Mouse (Mus musculus): ENCODE data around the gene Prelp. TPM values are rescaled to one million over a fixed set of nuclear protein-coding genes. Genes with fewer than 3 reads are reported as not detected.
A peak's percentile ranks its signal among the peaks of the same experiment; 100 is the strongest.

The Prelp gene
- polyA plus RNA-seq, 1 experiment from 2014 or later: 2.0 TPM

DNA sequence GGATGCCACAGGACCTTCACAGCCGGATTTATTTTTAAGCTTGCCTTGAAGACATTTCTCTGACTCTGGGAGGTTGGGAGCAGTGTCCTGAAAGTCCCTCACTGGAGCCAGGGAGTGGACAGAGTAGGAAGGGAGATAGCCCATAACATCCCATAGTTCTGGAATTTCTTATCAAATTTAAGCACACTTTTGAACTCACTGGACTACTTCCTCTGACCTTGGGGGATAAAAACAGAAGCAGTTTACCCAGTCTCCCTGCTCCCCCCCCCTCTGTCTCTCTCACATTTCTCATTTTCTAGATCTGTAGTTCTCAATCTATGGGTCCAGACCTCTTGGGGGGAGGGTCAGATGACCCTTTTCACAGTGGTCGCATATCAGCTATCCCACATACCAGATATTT is 32.8 kb upstream of the Prelp start:
- no peak for ATAC-seq (ENCODE audit: insufficient number of reproducible peaks, insufficient read depth, low FRiP score, low TSS enrichment, low read depth)
- Histone ChIP-seq H3K27ac (no peak overlapping the region), H3K4me1 (replicated peaks) (no peaks in the 10 kb centered on the region; the same call in 1 of the 2 replicates), H3K4me3 (replicated peaks) (no peak overlapping the region), H3K27me3 (peaks cover 18% of the 10 kb centered on the region), H3K9ac (replicated peaks) (no peak overlapping the region), H3K36me3 (no peaks in the 10 kb centered on the region), H3K4me2 (no peak overlapping the region), H3K9me3 (no peaks in the 10 kb centered on the region)
- WGBS: 57% methylated on average over 2 of the region's 2 CpGs

DNA sequence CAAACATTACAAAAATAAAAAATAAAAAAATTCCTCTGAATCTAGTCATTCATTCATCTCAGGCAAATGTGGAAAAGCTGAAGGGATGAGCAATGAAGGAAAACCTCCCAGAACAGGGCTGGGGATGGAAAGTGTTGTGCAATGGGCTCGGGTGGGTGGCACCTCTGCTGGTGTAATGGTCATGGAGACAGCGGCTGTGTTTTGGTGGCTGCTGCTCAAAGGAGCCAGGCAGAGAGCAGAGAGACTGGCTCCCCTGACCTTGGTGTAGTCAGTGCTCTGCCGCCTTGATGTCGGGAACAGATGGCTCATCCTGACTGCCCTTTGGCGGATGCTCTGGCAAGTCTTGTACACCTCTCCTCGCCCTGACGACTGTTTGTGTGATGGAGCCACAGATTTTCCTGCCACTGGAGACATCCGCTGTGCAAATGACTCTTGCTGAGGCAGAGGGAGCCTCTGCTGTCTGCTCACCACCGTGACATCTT is 32.1 kb upstream of the Prelp start:
- no peaks in the 10 kb centered on the region for H3K9me3 ChIP-seq
- no peak for ATAC-seq (ENCODE audit: insufficient number of reproducible peaks, insufficient read depth, low FRiP score, low TSS enrichment, low read depth)
- H3K4me1 ChIP-seq (replicated peaks): no peaks in the 10 kb centered on the region; the same call in 1 of the 2 replicates
- 39% methylated on average over 9 of the region's 9 CpGs for WGBS
- H3K4me2 ChIP-seq: no peak overlapping the region
- no peak overlapping the region for H3K4me3 ChIP-seq (replicated peaks)
- H3K27ac ChIP-seq: no peak overlapping the region
- H3K9ac ChIP-seq (replicated peaks): no peak overlapping the region
- peaks cover 18% of the 10 kb centered on the region for H3K27me3 ChIP-seq
- no peaks in the 10 kb centered on the region for H3K36me3 ChIP-seq

DNA sequence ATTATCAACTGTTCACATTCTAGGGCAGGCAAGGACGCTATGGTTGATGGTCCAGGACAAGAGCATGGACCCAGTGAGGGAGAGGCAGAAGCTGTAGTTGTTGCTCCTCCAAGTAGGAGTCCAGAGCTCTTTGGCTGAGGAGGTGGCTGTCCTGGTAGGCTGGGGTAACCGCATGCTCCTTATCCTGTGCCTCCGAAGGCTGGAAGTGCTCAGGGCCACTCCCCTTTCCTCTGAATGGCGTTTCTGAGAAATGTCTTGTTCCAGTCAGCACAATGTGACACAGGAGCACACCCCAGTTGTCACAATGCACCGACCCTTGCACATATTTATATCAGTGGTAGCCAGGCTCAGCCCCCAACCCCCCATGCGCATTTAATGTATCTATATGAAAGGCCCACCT is 30.4 kb upstream of the Prelp start:
- ATAC-seq (ENCODE audit: insufficient number of reproducible peaks, insufficient read depth, low FRiP score, low TSS enrichment, low read depth): no peak
- WGBS: 64% methylated on average over 6 of the region's 6 CpGs

DNA sequence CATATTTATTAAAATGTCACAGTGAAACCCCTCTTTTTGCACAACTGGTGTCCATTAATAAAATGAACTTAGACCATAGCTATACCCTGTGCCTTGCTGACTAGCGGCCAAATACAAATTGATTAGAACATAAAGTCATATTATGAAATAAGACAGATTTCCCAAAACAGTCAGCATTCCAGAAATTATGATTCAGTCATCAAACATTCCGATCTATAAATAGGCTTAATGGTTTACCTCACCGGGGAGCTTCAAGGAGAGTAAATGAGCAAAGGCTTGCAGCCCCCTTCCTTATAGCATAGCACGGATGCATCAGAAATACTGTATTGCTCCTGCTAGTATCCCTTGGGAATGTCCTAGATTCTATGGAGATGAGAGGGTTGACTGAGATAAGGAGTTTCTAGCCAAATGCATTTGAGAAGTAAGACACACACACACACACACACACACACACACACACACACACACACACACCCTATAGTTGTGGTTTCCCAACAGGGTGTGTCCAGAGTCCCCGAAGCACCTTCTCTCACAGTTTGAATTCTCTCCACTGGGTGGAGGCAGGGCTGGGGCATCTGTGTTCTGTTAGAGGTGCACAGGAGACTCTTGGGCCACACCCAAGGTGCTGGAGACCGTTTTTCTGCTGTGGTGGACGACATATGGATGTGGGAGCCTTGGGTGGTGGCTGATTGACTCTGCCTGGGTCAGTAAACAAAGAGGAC is 29.0 kb upstream of the Prelp start:
- ATAC-seq (ENCODE audit: insufficient number of reproducible peaks, insufficient read depth, low FRiP score, low TSS enrichment, low read depth): no peak

More for the DNA sequence above, 30.4 kb upstream of the Prelp start:
- H3K4me1 ChIP-seq (replicated peaks): no peaks in the 10 kb centered on the region; the same call in 1 of the 2 replicates
- H3K36me3 ChIP-seq: no peaks in the 10 kb centered on the region
- H3K27me3 ChIP-seq: peaks cover 18% of the 10 kb centered on the region
- no peak overlapping the region for H3K4me2 ChIP-seq
- H3K27ac ChIP-seq: no peak overlapping the region
- no peak overlapping the region for H3K4me3 ChIP-seq (replicated peaks)
- H3K9ac ChIP-seq (replicated peaks): no peak overlapping the region
- H3K9me3 ChIP-seq: no peaks in the 10 kb centered on the region

DNA sequence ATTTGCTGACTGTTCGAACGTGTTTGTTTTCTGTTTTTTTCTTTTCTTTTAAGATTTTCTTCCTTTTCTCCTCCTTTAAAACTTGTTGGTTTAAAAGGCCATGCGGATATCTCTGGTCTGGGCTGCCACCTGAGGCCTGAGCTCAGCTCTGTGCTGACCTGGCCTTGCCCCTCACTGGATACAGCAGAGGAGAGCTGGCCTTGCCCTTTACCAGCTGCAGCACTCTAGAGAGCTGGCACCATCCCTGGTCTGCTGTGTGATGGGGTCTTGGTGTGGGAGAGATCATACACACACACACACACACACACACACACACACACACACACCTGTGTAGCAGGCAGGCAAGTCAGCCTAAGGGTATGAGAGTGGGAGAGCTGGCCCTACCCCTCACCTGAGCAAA is 23.9 kb upstream of the Prelp start:
- H3K36me3 ChIP-seq: no peaks in the 10 kb centered on the region
- peaks cover 17% of the 10 kb centered on the region for H3K4me1 ChIP-seq (replicated peaks)
- no peak overlapping the region for H3K9ac ChIP-seq (replicated peaks)
- no peak overlapping the region for H3K4me3 ChIP-seq (replicated peaks)
- H3K27ac ChIP-seq: no peak overlapping the region
- peaks cover 6% of the 10 kb centered on the region; the same call in 1 of the 2 replicates for H3K27me3 ChIP-seq
- H3K4me2 ChIP-seq: no peak overlapping the region
- ATAC-seq (ENCODE audit: insufficient number of reproducible peaks, insufficient read depth, low FRiP score, low TSS enrichment, low read depth): no peak
- peaks cover 18% of the 10 kb centered on the region for H3K9me3 ChIP-seq
- WGBS: 86% methylated on average over 3 of the region's 3 CpGs

More for the DNA sequence above, 29.0 kb upstream of the Prelp start:
- no peaks in the 10 kb centered on the region for H3K9me3 ChIP-seq
- 64% methylated on average over 7 of the region's 7 CpGs for WGBS
- H3K4me3 ChIP-seq (replicated peaks): no peak overlapping the region
- no peak overlapping the region for H3K4me2 ChIP-seq
- H3K27me3 ChIP-seq: peaks cover 18% of the 10 kb centered on the region
- H3K36me3 ChIP-seq: no peaks in the 10 kb centered on the region
- no peak overlapping the region for H3K27ac ChIP-seq
- no peak overlapping the region for H3K9ac ChIP-seq (replicated peaks)
- no peaks in the 10 kb centered on the region; the same call in 1 of the 2 replicates for H3K4me1 ChIP-seq (replicated peaks)

DNA sequence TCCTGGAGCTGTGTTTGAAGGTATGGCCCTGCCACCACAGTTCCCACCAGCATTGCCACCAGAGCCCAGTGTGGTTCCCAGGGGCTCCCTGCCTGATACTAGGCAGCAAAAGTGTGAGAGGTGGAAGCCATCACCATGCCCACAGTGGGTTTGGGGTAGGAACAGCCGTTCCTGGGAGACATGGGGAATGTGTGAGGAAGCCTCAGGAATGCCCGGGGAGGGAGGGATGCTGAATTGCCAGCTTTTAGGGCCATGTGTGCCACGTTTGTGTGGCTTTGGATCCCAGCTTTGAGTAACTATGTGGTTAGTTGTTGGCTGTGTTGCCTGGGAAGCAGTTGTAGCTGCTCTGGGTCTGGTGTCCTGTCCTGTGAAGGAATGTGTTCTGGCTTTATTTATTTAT is 20.7 kb upstream of the Prelp start:
- peak overlapping the region; percentile 71 for H3K27ac ChIP-seq
- 62% methylated on average over 3 of the region's 3 CpGs for WGBS

DNA sequence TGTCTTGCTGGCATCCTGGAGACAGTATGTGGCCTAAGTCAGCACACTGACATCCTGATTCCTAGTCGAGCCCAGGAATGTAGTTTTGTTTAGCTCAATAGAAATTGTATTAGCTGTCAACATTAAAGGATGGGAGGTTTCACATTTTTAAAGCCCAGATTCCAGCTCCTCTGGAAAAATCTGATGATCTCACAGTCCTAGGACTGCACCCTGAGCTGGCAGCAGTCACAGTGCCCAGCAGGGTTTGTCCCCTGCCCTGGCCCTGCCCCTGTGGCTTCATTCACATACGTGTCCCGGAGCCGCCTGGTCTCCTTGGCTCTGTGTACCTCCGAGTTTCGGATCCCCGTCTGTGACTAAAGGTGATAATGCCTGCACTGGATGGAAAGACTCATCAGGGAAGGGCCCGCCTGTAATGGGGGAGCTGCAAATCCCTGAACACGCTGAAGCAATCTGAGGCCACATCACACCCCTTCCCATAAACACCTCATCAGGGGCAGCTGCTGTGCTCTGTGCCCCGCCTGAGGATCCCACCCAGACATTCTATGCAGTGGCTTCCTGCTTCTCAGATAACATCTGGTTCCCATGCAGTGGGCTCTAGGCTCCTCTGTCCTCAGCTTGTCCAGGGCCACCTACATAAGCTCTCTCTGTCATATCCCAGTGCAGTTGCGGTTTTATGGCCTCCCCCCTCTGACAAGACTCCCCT is 20.1 kb upstream of the Prelp start:
- Histone ChIP-seq H3K4me2 (peak overlapping the region; percentile 6; the same call in 1 of the 2 replicates), H3K9me3 (peaks cover 18% of the 10 kb centered on the region), H3K9ac (replicated peaks) (no peak overlapping the region), H3K27me3 (peaks cover 9% of the 10 kb centered on the region; the same call in 1 of the 2 replicates), H3K36me3 (no peaks in the 10 kb centered on the region), H3K4me1 (replicated peaks) (peaks cover 17% of the 10 kb centered on the region), H3K4me3 (replicated peaks) (no peak overlapping the region), H3K27ac (peak overlapping the region; percentile 71)
- ATAC-seq (ENCODE audit: insufficient number of reproducible peaks, insufficient read depth, low FRiP score, low TSS enrichment, low read depth): peak; percentile 90
- WGBS: 15% methylated on average over 11 of the region's 11 CpGs

More for the DNA sequence above, 20.7 kb upstream of the Prelp start:
- Histone ChIP-seq H3K36me3 (no peaks in the 10 kb centered on the region), H3K27me3 (peaks cover 9% of the 10 kb centered on the region; the same call in 1 of the 2 replicates), H3K4me3 (replicated peaks) (no peak overlapping the region), H3K4me2 (peak overlapping the region; percentile 6; the same call in 1 of the 2 replicates), H3K9ac (replicated peaks) (no peak overlapping the region), H3K4me1 (replicated peaks) (peaks cover 17% of the 10 kb centered on the region), H3K9me3 (peaks cover 18% of the 10 kb centered on the region)
- ATAC-seq (ENCODE audit: insufficient number of reproducible peaks, insufficient read depth, low FRiP score, low TSS enrichment, low read depth): 0 out of 2 replicates have a peak, but pooled peaks have one; percentile 11

DNA sequence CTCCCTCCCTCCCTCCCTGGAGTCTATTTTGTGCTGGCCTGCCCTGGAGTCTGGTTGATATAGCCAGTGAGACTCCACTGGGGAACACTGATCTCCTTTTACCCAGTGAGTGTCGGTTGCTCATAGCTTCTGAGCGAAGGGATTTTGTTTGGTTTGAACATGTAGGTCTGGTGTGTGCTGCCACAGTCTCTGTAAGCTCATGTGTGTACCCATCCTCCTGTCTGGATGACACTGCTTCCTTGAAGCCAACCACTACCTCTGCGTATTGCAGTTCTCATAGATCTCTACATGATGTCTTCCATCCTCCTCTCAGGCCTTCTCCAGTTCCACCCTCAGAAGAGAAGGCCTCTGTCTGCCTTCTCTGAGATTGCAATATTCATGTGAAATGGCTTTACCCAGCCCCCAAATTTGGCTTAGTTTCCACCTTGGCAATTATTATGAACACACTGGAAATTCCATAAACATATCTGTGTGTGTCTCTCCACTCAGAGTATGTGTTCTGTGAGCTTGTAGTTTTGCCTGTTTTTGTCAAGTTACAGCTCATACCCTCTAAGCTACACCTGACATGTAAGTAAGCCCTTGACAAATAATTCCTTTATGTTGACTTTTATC is 19.4 kb upstream of the Prelp start:
- no peak overlapping the region for H3K27ac ChIP-seq
- 85% methylated on average over 3 of the region's 3 CpGs for WGBS
- peaks cover 17% of the 10 kb centered on the region for H3K4me1 ChIP-seq (replicated peaks)
- H3K4me2 ChIP-seq: no peak overlapping the region
- no peak overlapping the region for H3K4me3 ChIP-seq (replicated peaks)
- H3K36me3 ChIP-seq: no peaks in the 10 kb centered on the region
- H3K9me3 ChIP-seq: peaks cover 18% of the 10 kb centered on the region
- peaks cover 9% of the 10 kb centered on the region; the same call in 1 of the 2 replicates for H3K27me3 ChIP-seq
- H3K9ac ChIP-seq (replicated peaks): no peak overlapping the region
- ATAC-seq (ENCODE audit: insufficient number of reproducible peaks, insufficient read depth, low FRiP score, low TSS enrichment, low read depth): no peak

DNA sequence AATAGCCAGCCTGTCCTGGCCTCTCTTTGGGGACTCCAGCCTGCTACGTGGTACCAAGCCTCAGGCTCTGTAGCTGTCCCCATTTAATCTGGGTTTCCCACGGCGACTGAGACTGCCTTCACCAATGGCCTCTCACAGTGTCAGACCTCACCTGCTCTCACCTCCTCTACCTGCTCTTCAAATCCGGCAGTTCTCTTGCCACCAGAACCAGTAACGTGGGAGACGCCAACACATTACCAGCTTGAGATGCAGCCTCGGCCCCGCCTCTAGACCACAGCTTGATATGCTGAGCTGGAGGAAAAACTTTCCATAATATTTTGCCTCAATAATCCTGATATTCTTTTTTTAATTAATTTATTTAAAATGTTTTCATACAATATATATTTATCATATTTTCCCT is 18.5 kb upstream of the Prelp start:
- H3K27ac ChIP-seq: no peak overlapping the region
- no peak for ATAC-seq (ENCODE audit: insufficient number of reproducible peaks, insufficient read depth, low FRiP score, low TSS enrichment, low read depth)

DNA sequence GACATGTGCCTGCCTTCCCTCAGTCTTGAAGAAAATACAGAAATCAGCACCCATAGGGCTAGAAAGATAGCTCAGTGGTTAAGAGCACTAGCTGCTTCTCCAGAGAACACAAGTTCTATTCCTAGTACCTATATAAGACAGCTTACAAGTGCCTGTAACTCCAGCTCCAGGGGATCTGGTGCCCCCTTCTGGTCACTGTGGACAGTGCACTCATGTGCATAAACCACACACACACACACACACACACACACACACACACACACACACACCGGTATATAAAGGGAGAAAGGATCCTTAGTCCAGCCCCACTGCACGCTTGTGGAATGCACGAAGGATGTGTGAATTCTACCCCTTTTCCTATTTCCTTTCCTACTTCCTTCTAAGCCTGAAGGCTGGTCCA is 15.0 kb upstream of the Prelp start:
- Histone ChIP-seq H3K9me3 (no peaks in the 10 kb centered on the region; the same call in 1 of the 2 replicates), H3K4me3 (replicated peaks) (no peak overlapping the region), H3K9ac (replicated peaks) (no peak overlapping the region), H3K27me3 (peaks cover 12% of the 10 kb centered on the region), H3K27ac (no peak overlapping the region), H3K4me2 (no peak overlapping the region), H3K36me3 (no peaks in the 10 kb centered on the region), H3K4me1 (replicated peaks) (peaks cover 15% of the 10 kb centered on the region)
- WGBS: 92% methylated on average over 3 of the region's 3 CpGs
- no peak for ATAC-seq (ENCODE audit: insufficient number of reproducible peaks, insufficient read depth, low FRiP score, low TSS enrichment, low read depth)

More for the DNA sequence above, 18.5 kb upstream of the Prelp start:
- peaks cover 18% of the 10 kb centered on the region for H3K9me3 ChIP-seq
- no peak overlapping the region for H3K4me2 ChIP-seq
- peaks cover 17% of the 10 kb centered on the region for H3K4me1 ChIP-seq (replicated peaks)
- no peak overlapping the region for H3K4me3 ChIP-seq (replicated peaks)
- no peak overlapping the region for H3K9ac ChIP-seq (replicated peaks)
- no peaks in the 10 kb centered on the region for H3K36me3 ChIP-seq
- peaks cover 9% of the 10 kb centered on the region; the same call in 1 of the 2 replicates for H3K27me3 ChIP-seq
- 80% methylated on average over 8 of the region's 8 CpGs for WGBS

All from limb, embryonic 12.5 days (tissue).